Mouse (Mus musculus): ENCODE measurements around the gene Cep131.

Gene Cep131

DNA sequence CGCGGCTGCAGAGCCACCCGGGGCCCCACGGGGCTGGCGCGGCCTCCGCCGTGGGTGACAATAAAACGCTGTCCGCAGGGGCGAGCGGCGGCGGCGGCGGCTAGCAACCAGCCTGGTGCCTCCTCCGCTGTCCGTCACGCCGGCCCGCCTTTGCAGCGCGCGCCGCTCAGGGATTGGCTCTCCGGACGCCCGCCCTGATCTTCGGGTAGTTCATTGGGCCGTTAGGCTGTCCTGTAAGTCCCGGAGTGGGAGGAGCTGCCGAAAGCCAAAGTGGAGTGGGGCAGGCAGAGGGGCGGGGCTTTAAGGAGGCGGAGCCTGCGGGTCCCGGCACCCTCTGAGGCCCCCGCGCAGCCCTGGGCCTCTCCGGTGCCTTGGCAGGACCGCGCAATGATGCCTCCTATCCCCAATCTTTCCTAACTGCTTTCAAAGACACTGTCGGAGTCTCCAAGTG, at the start of gene Cep131:
Gene Cep131 (minus strand): TSS at position 126 of the 451 bp plus-strand sequence.
- peak; percentile 99 for DNase-seq

DNA sequence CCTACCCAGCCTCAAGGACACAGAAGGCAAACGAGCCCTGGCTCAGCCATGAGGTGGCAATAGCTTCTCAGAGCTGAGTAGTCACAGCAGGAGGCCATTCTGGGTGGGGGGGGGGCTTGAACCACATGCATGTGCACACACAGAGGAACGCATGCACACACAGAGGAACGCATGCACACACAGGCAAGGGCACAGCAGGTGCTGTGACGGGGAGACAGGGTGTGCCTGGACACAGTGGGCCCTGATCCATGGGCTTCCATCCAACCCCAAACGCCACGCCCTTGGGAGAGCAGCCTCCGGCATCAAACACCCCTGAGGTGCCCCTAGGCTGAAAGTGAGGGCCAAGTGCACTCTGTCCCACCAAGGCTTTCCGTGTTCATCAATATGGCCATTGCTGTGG, 49.6 kb upstream of the Cep131 start:
- DNase-seq, result peak in 1 of 2 experiments; percentile 57

DNA sequence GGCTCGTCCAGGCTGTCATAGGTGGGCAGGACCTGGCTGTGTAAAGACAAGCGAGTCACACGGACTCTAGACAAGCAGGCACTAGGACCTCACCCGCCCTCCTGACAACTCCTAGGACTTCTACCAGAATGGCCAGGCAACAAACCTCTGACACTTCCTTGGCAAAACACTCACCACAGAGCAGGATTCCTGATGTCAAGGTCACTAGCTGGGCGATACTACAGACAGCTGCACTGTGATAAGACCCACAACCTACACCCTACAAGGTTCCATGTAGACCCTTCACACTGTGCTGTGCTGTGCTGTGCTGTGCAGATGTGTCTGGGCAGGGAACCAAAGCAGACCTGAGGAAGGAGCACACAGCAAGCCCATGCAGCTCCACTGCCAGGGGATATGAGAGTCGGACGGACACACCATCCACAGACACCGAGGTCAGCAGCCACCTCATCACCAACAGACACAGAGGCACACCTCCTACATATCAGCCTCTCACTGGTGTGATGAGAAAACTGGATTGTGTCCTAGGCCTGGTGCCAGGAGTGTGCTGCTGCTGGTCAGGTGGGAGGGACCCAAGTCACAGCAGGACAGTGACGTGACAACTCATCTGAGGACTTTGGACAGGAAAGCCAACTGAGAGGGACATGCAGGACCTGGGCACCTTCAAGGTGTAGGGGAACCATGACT, 48.4 kb upstream of the Cep131 start:
- DNase-seq, result peak; percentile 43 to 71

DNA sequence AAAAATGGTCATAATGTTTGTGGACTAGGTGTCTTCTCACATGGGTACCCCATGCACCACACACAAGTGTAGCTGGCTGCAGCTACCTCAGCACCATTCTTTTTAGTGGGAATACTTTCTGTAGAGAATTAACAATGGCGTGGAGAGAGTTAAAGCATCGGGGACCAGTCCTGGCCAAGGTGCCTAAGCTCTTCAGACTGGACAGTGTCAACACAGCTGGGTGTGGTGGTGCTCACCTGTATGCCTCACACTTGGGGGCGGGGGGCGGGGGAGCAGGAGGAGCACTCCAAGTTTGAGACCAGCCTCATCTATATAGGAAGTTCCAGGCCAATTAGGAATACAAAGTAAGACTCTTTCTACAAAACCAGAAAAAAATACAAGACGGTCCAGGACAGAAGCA, 47.5 kb upstream of the Cep131 start:
- no peak for DNase-seq

DNA sequence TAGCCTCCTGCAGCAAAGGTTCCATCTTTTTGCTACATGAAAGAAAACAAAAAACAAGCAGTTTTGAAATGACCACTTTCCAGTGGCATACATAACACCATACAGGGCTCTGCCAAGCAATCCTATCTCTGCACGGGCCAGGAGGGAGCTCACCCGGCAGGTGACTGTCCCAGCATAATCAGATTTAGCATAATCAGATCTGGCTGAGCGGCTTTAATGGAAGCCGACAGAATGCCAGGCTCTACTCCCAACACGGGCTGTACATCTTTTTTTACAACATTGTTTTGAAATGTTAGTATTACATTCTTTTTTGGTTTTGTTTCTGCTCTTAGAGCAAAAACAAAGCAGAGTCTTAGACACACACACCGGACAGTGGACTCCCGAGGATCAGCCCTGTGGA, 42.7 kb upstream of the Cep131 start:
- DNase-seq, result no peak

DNA sequence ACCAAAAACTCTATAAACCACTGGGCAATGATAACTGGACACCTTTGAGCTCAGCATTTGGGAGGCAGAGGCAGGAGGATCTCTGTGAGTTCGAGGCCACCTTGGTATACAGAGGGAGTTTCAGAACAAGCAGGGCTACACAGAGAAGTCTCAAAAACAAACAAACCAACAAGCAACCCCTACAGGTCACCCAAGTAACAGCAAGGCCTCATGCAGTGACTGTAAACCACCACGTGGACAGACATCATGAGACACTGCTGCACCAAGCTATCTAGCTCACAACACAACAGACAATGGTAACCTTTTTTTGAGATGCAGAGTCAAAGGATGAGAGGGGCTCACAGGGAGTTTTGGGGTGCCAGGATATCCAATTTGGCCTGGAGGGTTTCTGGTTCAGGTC, 40.2 kb upstream of the Cep131 start:
- no peak for DNase-seq

DNA sequence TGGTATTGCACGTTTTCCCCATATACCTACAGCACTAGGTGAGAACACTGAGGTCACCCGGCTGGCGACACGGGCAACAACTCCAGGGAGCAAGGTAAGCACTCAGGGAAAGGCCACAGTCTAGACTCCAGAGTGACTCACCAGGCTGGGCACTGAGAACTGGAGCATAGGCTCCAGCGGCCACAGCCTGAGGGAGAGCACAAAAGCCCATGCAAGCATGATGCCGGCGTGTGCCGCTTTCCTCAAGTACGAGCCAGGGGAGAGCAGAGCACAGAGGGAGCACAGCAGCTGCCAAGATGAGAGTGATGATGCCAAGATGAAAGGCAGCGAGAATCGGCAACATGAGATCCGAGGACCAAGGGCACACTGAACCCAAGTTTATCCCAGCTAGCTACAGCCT, 35.5 kb upstream of the Cep131 start:
- no peak for DNase-seq

DNA sequence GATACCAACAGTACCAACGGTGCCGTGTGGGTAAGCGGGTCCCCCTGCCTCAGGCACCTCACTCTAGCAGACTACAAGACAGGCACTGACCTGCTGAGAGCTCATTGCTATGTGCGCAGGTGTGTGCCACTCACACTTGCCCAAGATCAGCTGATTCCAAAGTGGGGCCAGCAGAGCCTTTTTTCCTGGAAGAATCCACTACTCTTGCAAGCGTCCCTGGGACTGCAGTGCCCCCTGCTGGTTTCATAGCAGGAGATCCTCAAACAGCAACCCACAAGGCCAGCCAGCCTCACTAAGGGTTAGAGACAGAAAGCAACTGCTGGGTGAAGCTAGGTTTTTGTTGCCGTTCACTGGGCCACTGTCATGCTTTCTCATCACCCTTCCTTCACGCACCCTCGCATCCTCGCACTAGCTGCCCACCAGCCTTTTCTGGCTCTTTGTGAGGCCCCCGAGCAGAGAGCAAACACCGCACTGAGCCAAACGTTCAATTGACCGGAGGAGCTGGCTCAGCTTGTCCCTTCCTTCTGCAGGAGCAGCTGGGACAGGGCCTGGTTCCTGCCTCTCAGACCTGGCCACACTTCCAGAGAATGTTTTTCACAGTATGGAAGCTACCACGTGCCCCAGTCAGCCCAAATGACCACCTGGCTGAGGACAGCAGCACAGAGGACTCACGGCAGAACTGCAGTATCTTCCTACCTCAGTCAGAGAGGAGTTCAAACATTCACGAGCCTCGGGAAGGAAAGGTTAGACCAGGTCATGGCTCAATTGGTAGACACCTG, 34.2 kb upstream of the Cep131 start:
- DNase-seq, result peak; percentile 81 to 83

DNA sequence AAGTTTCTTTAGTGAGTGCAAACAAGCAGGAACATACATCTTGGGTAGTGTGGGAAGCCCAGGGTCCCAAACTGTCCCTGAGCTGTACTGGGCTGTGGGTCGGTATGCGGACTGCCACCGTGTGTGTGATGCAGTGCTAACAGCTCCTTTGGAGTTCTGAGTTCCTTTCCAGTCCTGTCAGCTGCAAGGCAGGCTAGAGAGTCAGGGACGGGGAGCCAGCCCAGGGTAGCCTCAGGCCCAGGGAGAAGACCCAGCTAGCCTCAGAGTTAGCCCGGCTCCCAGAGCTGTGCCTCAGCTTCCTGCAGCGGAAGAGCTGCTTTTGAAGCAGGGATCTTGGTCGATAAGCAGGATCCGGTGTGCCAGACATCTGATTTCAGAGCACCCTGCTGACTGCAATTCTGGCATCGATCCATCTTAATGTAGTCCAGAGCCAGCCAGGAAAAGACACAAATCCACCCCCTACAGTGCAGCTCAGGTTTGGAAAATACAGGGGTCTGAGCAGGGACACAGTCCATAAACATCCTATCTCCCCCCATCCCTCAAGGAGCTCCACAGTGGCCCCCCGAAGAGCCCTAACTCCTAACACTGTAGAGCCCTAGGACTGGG, 33.4 kb upstream of the Cep131 start:
- no peak for DNase-seq

DNA sequence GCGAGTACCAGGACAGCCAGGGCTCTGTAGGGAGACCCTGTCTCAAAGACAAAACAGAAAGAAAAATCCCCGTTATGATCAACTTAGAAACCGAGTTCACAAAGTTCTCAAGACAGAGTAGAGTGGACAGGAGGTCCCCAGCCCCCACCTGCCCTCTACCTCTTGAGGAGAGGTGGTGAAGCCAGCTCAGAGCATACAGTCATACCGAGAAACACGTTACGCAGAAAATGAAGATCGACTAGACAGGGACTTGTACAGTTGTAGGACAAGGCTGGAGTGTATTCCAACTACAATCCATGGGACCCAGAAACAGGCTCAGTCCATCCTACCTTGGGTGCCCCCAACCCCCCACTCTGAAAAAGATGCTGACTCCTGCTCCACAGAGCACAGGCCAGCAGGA, 32.5 kb upstream of the Cep131 start:
- no peak for DNase-seq

DNA sequence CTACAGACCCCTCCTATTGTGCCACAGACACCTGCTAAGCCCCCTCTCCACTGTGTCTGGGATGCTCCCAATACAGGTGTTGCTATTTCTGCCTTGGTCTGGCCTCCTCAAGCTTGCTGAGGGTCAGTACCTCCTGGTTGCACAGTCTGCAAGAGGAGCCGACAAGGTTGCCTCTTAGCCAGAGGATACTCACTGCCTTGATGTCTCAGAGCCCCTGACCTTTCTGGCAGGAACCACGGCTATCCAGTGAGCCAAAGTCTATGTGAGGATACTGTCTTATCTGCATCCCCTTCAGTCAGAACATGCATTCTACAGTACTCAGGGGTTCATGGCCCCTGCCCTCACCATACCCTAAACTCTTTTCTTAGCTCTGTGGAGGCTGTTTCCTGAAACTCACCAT, 31.0 kb upstream of the Cep131 start:
- no peak for DNase-seq

DNA sequence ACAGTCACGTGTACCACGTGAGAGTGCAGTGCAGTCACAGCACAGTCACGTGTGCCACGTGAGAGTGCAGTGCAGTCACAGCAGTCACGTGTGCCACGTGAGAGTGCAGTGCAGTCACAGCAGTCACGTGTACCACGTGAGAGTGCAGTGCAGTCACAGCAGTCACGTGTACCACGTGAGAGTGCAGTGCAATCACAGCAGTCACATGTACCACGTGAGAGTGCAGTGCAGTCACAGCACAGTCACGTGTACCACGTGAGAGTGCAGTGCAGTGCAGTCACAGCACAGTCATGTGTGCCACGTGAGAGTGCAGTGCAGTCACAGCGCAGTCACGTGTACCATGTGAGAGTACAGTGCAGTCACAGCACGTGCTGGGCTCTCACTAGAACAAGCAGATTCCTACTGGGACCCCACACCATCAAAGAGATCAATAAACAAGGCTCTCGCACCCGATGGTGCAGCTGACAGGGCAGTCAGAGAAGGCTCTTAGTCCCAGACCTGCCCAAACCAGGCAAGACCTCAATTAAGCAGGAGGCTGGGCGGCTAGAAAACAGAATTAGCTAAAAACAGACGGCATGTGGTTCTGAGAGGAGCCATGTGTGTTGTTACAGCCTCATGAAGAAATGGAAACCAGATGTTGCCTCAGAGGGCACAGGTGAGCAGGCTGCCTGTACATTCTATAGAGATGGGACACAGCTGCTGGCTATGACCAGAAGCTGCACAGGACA, 28.0 kb upstream of the Cep131 start:
- no peak for DNase-seq

DNA sequence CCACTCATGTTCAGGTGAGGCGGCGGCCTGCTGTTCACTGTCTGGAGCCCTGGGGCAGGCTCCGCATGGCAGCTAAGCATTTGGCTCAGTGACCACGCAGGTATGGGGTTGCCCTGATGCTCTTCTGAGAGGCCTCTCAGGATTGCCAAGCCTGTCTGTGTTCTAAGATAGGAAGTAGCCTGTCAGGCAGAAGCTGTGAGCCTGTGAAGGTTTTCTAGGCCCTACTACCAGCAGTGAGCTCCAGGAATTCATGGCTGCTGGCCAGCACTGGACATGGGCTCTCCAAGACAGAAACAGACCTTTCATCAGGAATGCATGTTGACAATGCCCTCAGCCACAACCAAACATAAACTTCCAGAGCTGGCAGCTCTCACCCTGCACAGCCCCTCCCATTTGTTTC, 25.5 kb upstream of the Cep131 start:
- peak; percentile 69 to 81 for DNase-seq

DNA sequence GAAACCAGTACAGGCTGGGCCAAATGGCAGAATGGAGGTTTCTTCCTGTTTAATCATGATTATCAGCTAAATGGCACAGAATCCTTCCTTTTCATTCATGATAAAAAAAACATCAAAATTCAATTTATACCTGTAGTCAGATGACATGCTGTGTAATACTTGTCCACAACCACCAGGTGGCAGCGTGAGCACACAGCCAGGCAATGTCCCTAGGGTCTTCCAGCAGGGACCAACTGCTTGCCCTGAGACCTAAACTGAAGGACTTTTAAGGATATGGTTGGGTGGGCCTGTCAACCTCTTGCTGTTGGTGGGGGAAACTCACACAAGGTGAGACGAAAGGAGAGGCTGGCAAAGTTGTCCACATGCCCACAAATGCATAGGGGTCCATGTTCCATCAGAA, 24.4 kb upstream of the Cep131 start:
- DNase-seq, result peak in 1 of 2 experiments; percentile 39

DNA sequence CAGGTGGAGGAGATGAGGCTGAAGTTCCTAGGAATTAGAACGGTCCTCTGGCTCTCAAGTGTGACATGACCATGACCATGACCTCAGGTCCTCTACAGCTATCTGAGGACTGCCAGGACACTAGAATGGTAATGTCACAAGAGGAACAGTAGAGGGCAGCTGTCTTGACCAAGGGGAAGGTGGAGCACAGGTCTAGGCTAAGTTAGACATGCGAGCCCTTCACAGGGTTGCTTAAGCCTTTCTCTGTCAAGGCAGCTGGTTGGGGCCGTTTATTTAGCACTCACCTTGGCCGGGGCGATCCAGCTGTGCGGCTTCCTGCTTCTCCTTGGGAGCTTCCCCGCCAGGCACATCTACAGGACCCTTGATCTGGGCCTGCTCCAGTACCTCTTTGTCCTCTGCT, 23.9 kb upstream of the Cep131 start:
- no peak for DNase-seq

DNA sequence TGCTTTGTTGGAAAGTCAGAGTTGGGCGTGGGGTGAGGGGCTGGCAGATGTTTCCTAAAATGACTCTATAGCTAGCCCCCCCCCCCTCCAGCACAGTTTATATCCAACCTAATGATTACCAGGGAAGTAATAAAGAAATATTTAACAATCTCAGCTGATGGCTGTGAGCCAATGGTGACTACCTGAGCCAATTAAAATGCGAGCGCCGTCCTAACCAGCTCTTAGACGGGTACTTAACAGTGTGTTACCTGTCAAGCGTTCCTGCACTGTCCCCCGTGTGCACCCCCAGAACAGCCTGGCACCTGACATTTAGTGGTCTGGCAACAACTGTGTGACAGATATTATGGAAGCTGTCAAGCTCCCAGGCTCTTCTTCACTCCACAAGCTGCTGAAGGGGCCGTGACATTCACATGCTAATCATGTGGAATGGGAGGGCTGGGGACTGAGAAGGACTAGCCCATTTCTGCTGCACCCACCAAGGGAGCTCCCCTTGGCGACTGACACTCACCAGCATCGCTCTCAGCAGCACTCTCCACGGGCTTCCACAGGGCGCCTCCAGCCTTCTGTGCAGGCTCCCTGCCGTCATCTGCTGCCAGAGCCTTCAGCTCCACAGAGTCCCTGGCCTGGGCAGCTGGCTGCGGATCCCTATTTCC, 23.1 kb upstream of the Cep131 start:
- DNase-seq, result peak in 1 of 2 experiments; percentile 48

DNA sequence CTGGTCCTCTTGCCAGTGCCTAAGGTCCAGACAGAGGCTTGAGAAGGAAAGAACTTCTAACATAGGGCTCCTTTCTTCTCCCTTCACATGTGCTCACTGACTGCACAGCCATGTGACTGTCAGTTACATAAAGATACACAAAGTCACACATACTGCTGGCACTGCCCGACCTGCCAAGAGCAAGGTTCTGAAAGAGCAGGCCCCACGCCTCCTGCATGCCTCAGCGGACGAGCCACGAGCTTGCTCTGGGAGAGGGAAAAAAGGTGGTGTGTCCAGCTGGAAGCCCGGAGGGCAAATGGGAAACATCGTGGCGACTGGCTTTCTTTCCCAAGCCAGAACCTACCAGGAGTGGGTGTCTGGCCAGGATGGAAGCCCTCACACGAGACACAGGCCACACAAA, 21.2 kb upstream of the Cep131 start:
- peak; percentile 49 to 91 for DNase-seq

DNA sequence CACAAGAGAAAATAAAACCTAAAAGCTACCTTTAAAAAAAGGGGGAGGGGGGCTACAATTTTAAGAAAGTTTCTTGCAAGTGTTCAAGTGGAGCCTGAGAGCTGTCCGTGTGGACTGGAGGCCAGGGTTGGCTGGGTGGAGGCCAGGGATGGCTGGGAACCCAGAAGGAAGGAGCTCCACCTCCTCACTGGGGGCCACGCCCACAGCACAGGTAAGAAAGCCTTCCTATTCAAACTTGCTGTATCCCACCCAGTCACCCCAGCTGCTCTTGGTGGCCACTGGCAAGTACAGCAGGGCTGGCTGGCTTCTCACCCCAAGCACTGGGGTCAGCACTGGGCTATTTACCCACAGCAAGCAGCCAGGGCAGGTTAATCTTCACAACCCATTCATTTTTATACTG, 20.4 kb upstream of the Cep131 start:
- DNase-seq, result no peak

DNA sequence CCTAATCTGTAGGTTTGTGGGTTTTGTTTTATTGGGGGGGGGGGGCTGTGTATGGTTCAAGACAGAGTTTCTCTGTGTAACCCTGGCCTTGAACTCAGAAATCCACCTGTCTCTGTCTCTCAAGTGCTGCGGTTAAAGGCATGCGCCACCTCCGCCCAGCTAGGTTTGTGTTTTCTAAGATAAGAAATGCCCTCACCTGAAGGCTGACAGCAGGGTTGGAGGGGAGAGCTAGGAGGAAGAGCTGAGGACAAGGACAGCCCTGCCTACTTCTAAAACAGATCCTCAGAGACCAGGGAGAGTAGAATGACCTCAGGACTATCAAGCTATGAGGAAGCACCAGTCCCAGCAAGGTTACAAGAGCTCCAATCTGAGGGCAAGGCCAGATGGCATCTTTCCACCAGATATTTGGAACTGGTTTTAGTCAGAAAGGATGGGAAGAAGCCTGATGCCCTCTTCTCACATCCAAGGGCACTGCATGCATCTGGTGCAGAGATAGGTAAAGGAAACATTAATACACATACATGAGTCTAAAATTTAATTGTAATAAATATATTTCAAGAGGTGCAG, 16.9 kb upstream of the Cep131 start:
- DNase-seq, result no peak

DNA sequence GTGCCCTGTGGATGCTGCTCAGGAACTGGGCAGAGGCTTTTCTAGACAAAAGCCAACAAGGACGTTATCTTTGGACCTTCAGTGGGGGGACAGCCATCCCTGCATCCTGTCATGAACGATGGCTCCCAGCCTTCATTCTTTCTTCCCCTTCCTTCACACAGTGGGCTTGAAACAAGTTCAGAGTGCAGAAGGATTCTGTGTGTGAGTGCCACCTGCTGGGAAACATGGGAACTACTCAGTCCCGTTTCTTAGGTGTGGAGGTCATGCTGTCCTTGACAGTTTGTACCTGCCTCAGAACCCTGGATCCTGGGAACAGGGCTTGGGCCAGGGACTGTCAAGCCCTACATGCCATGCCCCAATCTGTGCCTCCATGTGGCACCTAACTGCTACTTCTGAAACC, 14.4 kb upstream of the Cep131 start:
- DNase-seq, result peak; percentile 82 to 85

DNA sequence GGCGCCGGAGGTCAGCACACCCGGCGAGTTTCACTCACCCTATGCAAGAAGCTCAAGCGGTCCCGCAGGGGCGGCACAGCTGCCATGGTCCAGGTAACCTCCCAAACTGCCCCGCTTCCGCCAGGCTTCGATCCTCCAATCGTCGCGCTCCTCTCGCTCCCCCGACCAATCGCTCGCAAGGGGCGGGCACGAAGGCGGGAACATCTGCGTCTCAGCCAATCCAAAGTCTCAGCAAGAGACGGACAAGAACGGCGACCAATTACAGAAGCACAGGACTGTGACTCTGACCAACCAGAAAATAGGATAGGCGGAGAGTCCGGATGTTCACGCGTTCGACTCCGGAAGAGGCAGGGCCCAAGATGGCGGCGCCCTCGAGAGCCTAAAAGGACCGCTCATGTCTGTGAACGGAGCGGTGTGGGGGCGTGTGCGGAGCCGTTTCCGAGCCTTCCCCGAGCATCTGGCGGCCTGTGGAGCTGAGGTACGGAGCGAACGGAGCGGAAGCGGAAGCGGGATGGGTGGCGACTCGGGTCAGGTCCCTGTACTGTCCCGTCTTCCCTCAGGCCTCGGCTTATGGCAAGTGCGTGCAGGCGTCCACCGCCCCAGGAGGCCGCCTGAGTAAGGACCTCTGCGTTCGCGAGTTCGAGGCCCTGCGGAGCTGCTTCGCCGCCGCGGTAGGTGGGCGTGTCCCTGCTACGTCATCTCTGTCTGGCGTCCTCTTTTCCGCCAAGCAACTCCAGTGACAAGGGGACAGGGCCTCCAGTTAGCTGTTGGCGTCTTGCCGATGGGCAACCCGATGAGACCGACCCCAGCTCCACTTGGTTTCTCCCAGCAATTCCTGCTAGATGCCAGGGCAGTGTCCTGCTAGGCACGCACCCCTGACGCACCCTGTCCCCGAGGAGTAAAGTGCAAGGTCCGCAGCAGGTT, 12.2 kb upstream of the Cep131 start, which contains the start of the genes Tepsin and Ndufaf8:
Gene Tepsin (minus strand): TSS at position 144 of the 924 bp plus-strand sequence.
Gene Ndufaf8 (plus strand): TSS at position 341 of the 924 bp plus-strand sequence.
- DNase-seq, result peak; percentile 95 to 98

Data from kidney, postnatal 25 days (tissue).